Mouse (Mus musculus) monocyte, adult 5-6 weeks (primary cell): Measurements from ENCODE around the gene Litaf. TPM values are rescaled to one million over a fixed set of nuclear protein-coding genes. Genes with fewer than 3 reads are reported as not detected.

ENCODE experiments used
- total RNA-seq: library from RNA; stranded (forward); fragments of 200-1000, 200-491, 200-594 nt; gene quantifications from 3 replicates; pipeline ENCODE4 v1.2.3, GENCODE M21; 2017

Litaf gene
- total RNA-seq, 1 experiment from 2014 or later, result 135 TPM

Other genes starting within 250 kb of the Litaf start
- gene Rmi2, start 231.1 kb downstream of the Litaf start, total RNA-seq, result 0.58 TPM in 1 of 3 replicates, not detected in the others
- gene Snn, start 5.2 kb downstream of the Litaf start, total RNA-seq, result 20.7 to 30.3 TPM (median 27.4 TPM) in 3 replicates
- 26.1 to 46.2 TPM (median 27.6 TPM) in 3 replicates for gene Txndc11, start 68.5 kb upstream of the Litaf start, total RNA-seq
- 597 to 769 TPM (median 623 TPM) in 3 replicates for gene Zc3h7a, start 110.2 kb upstream of the Litaf start, total RNA-seq
- 97.0 to 158 TPM (median 136 TPM) in 3 replicates for gene Rsl1d1, start 137.2 kb upstream of the Litaf start, total RNA-seq
- 41.9 to 65.7 TPM (median 44.2 TPM) in 3 replicates for gene Gspt1, start 188.2 kb upstream of the Litaf start, total RNA-seq
- gene Tnfrsf17, start 247.7 kb upstream of the Litaf start, total RNA-seq, result 1.3 to 11.9 TPM (median 3.0 TPM) in 3 replicates